Mouse (Mus musculus) cerebellum, adult 2 months (tissue): ENCODE measurements around the gene Igf2.

Experiments used
- CTCF ChIP-seq: fragments of 200-500 bp; IDR thresholded peaks from 2 replicates; pipeline ENCODE4 v1.5.1; 2011; ENCODE audit warnings: low read depth, mild to moderate bottlenecking, control low read depth, low read length, moderate library complexity, borderline replicate concordance; ENCODE audit not compliant: insufficient read depth
- POLR2A ChIP-seq: fragments of 200-500 bp; IDR thresholded peaks from 2 replicates; pipeline ENCODE4 v1.6.1; 2011; ENCODE audit warnings: low read length, control low read depth, borderline replicate concordance; ENCODE audit not compliant: insufficient read depth

DNA sequence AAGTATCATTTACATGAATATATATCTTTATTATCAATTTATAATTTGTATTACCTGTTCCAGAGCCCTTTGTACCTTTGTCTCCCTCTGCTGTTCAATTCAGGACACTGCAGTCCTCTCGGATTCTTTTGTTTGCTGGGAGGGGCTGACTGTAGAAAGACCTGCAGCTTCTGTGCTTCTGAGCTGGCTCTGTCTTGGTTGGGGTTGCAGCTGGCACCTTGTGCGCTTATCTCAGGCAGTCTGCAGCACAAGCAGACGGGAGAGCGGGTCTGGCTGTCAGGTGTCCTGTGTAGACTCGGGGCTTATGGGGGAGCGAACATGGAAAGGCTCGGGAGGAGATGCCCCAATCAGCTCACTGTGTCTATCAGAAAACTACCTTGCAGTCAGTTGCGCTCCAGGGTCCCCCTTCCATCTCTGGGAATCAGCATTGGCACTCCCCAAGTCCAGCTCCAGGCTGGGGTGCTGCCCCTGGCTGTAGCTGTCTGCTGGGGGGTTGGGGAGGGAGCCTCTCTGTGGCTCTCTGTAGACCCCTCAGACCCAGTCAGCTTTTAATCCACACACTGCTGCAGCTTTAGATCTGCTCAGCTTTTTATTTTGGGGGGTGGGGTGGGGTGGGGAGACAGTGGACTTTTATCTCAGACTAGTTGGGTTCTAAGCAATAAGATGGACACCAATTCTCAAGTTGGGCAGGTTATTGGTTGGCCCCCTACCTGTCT lies 48.3 kb upstream of the Igf2 start:
- TF ChIP-seq CTCF (peak; percentile 41; the same call in 1 of the 2 replicates), POLR2A (no peak)
